Mouse (Mus musculus) large intestine, adult 2 months (tissue): ENCODE measurements at regions not wholly inside any gene's neighbourhood (a gene's known extent, or its start where the extent isn't known, plus 50 kb on each side); places are given as distances from the start of the nearest gene placed in this dataset.
"Not testable (repeated sequence)": the region's sequence is repeated elsewhere in the genome, so short reads cannot be mapped to it uniquely, and the experiment has no call there.

ENCODE experiments used
- DNase-seq: peaks from one replicate; pipeline ENCODE4 v3.0.0-alpha.2; 2012; ENCODE audit warnings: low read depth, low spot score
- WGBS: fragments of 180-500 bp; shearing (Covaris S2); methylation state at CpG from one replicate; pipeline ENCODE4 v1.1.7; 2018; 5-methylcytosine and 5-hydroxymethylcytosine counted together

- DNase-seq = no peak
- WGBS = 48% methylated on average over 1 of the region's 1 CpGs
Measured at GRCm38 (mm10) chr2:21975547-21975946, 251.8 kb upstream of the Myo3a start.

- DNase-seq = no peak
Measured at GRCm38 (mm10) chr2:21976337-21976736, 251.0 kb upstream of the Myo3a start.

- DNase-seq = no peak
- 84% methylated on average over 2 of the region's 2 CpGs for WGBS
Measured at GRCm38 (mm10) chr2:21976831-21977230, 250.5 kb upstream of the Myo3a start.

- WGBS = 79% methylated on average over 9 of the region's 9 CpGs
Measured at GRCm38 (mm10) chr2:21980177-21980576, 247.1 kb upstream of the Myo3a start.

GRCm38 (mm10) chr2:22024438-22024837 is 202.9 kb upstream of the Myo3a start:
- no peak for DNase-seq
- WGBS = 78% methylated on average over 2 of the region's 2 CpGs

More at GRCm38 (mm10) chr2:21980177-21980576, 247.1 kb upstream of the Myo3a start:
- DNase-seq = no peak

GRCm38 (mm10) chr2:22026794-22027193 is 200.5 kb upstream of the Myo3a start:
- WGBS = 82% methylated on average over 1 of the region's 1 CpGs

GRCm38 (mm10) chr2:22028569-22028968 is 198.7 kb upstream of the Myo3a start:
- WGBS = 67% methylated on average over 1 of the region's 1 CpGs
- DNase-seq = no peak

More at GRCm38 (mm10) chr2:22026794-22027193, 200.5 kb upstream of the Myo3a start:
- DNase-seq = no peak

- 83% methylated on average over 8 of the region's 8 CpGs for WGBS
- no peak for DNase-seq
Measured at GRCm38 (mm10) chr2:22029022-22029803, 198.1 kb upstream of the Myo3a start.

- WGBS = 93% methylated on average over 5 of the region's 5 CpGs
- DNase-seq = no peak
Measured at GRCm38 (mm10) chr2:22029804-22030194, 197.5 kb upstream of the Myo3a start.

GRCm38 (mm10) chr2:22036841-22037240 is 190.5 kb upstream of the Myo3a start:
- 81% methylated on average over 2 of the region's 2 CpGs for WGBS
- no peak for DNase-seq

- no peak for DNase-seq
- WGBS = 54% methylated on average over 2 of the region's 2 CpGs
Measured at GRCm38 (mm10) chr2:22038780-22039179, 188.5 kb upstream of the Myo3a start.

GRCm38 (mm10) chr2:22043937-22044336 is 183.4 kb upstream of the Myo3a start:
- DNase-seq = not testable (repeated sequence)
- 89% methylated on average over 6 of the region's 6 CpGs for WGBS

GRCm38 (mm10) chr2:22044949-22045348 is 182.4 kb upstream of the Myo3a start:
- no peak for DNase-seq
- 85% methylated on average over 2 of the region's 2 CpGs for WGBS

- WGBS = 55% methylated on average over 3 of the region's 3 CpGs
- DNase-seq = no peak
Measured at GRCm38 (mm10) chr2:22047465-22047864, 179.8 kb upstream of the Myo3a start.

GRCm38 (mm10) chr2:22066535-22066934 is 160.8 kb upstream of the Myo3a start:
- WGBS = 82% methylated on average over 5 of the region's 5 CpGs
- DNase-seq = no peak

GRCm38 (mm10) chr2:22096848-22097247 is 130.5 kb upstream of the Myo3a start:
- peak; percentile 75 for DNase-seq
- 24% methylated on average over 2 of the region's 2 CpGs for WGBS

- 8% methylated on average over 5 of the region's 5 CpGs for WGBS
Measured at GRCm38 (mm10) chr2:22105150-22105549, 122.2 kb upstream of the Myo3a start.

GRCm38 (mm10) chr2:22149721-22150120 is 77.6 kb upstream of the Myo3a start:
- DNase-seq = no peak
- 68% methylated on average over 2 of the region's 2 CpGs for WGBS

More at GRCm38 (mm10) chr2:22105150-22105549, 122.2 kb upstream of the Myo3a start:
- DNase-seq = peak; percentile 79

- DNase-seq = no peak
- 88% methylated on average over 2 of the region's 2 CpGs for WGBS
Measured at GRCm38 (mm10) chr2:22156576-22156975, 70.7 kb upstream of the Myo3a start.

- no peak for DNase-seq
- 91% methylated on average over 5 of the region's 5 CpGs for WGBS
Measured at GRCm38 (mm10) chr2:22165443-22165842, 61.9 kb upstream of the Myo3a start.

- DNase-seq = no peak
Measured at GRCm38 (mm10) chr2:22165919-22166318, 61.4 kb upstream of the Myo3a start.
